Mouse (Mus musculus) mouse embryonic stem cell (cell line): Measurements from ENCODE around the gene Dgkh.
"Not testable (repeated sequence)": the region's sequence is repeated elsewhere in the genome, so short reads cannot be mapped to it uniquely, and the experiment has no call there.

Source experiments
- in situ Hi-C, 2 experiments: fragments of 300-500 bp; cut with MboI; formaldehyde crosslinking; loops; 1 replicate in 1 of 2; 3 replicates in 1 of 2; pipeline ENCODE4 v1.14.3; 2019 to 2020; ENCODE audit warnings: low sequenced_read_pairs in 2 of 2, low pct_unique_long_range_greater_than_20kb in 1 of 2, mixed read lengths in 1 of 2; ENCODE audit not compliant: unreplicated experiment in 1 of 2

Dgkh gene

DNA sequence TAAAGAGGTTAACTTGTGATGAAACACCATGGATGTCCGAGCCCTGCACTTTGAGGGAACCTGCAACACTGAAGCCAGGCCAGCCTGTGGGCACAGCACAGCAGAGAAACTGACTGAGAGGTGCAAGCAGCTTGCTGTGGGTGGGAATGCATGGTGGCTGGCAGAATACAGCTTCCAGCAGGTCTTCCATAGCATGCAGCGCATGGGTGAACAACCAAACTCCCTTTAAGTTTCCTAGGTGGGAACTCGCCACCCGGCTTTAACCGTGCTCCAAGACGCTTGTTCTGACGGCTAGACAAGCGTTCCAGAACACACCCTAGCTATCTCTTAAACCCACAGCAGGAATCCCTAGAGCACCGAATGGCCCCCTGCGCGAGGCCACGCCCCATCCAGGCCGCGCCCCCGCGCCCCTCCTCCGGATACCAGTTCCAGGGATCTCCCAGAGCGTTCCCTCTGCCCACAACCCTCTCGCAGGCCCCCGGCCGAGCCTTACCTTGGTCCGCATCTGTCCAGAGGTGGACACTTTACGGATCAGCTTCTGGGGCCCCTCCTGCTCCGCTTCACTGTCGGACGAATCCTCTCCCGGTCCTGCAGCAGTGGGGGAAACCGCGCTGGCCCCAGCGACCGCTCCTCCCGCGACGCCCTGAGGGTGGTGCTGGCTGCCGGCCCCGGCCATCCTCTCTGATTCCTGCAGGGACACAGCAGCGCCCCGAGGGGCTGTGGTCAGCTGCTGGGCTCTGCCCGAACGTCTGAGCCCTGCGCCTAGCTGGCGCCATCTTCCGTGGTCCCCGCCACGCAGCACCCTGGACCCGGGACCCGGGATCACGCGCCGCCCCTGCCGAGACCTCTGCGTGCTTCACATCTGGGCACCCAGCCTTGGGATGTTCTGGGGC is 7.9 kb downstream of the Dgkh start:
- in situ Hi-C loops: no loop called here

DNA sequence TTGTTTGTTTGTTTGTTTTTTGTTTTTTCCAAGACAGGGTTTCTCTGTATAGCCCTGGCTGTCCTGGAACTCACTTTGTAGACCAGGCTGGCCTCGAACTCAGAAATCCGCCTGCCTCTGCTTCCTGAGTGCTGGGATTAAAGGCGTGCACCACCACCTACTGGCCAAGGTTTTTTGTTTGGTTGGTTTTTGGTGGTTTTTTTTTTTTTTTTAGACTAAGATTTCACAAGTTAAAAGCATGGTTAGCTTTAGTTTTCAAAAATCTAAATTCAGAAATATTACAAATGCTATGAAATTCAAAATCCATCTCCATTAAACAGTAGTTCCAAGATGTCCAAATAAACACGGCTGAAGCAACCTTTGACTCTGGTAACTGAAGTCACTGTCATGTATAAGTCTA is 8.9 kb downstream of the Dgkh start:
- in situ Hi-C loops: not testable (repeated sequence)

DNA sequence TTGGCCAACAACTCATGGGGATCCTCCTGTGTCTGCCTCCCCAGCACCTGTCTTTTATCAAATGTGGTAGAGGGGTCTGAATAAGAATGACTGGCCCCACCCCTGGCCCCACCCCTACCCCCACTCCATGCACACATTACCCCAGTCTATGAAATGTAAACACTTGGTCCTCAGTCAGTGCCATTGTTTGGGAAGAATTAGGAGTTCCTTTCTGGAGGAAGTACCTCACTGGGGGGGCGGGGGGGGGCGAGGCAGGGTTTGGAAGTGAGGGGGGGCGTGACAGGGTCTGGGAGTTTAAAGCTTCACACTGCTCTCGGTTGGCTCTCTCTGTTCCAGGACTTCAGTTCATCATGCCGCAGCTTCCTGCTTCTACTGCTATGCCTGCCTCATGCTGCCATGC is 10.5 kb downstream of the Dgkh start:
- in situ Hi-C loops: no loop called here

DNA sequence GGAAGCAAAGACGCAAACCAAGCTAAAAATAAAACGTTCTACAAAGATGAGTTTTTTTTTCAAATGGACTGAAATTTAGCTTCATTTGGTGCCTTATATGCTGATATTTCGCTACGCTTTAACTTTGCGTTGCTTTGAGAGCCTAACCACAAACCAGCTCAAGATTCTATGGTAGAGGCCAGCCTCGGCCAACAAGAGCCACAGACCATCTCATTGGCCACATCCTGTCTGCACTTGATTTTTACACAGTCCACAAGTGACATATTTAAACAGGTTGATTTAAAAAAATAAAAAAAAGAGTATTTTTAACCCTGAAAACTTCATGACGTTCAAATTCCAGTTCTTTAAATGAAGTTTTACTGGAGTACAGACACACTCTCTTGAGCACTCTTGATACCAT is 16.5 kb downstream of the Dgkh start:
- in situ Hi-C loops: no loop called here

DNA sequence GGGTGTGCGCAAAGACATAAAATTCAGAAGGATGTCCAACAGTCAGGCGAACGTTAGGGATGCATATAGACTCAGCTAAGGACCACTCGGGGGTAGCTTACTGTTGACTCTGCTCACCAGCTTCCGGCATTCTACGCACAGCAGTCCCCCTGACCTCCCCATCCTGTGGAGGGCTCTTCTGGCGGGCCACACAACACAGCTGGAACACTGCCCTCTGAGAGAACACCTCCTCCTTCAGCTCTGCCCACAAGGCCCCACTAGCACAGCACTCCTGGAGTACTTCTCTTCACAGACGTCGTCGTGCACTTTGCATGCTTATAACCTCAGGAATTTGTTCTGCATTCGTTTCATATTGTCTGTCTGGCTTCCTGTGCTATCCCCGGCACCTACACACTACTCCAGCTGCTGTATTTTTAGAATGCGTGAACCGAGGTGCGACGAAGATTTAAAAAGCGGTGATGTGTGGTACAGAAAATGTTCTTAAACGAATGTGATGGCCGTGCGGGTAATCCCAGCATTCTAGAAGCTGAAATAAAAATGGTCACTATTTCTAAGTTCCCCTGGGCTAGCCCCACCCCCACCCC is 19.9 kb downstream of the Dgkh start:
- in situ Hi-C loops: no loop called here

DNA sequence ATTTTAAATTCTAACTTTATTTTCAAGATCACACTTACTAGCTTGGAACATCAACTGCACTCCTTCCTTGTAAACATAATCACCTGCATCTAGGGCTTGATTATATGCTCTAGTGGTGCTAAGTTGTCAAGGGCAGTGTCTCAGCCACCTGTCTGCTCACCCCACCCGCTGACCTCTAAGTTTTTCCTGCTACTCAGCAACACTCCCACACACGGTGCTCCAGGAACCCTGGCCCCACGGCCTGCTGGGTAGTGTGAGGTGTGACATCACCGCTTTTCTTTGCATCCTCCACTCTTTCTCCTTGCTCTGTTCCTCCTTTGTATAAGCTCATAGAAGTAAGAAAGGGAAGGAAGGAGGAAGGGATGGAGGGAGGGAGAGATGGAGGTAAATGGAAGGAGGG is 21.9 kb downstream of the Dgkh start:
- in situ Hi-C loops: no loop called here

DNA sequence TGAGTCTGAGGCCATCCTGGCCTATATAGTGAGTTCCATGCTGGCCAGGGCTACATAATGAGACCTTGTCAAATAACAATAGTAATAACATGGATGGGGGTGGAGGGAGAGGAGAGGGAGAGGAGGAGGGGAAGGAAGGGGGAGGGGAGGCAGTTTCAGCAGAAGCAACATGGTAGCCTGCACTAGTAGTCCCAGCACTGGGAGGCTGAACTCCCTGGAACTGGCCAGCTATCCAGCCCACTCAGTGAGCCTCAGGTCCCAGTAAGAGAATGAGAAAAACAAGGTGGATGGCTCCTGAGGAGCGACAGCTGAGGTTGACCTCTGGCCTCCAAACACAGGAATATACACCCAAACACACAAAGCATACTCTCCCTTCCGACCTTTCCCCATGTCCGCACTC is 27.0 kb downstream of the Dgkh start:
- in situ Hi-C loops: no loop called here

DNA sequence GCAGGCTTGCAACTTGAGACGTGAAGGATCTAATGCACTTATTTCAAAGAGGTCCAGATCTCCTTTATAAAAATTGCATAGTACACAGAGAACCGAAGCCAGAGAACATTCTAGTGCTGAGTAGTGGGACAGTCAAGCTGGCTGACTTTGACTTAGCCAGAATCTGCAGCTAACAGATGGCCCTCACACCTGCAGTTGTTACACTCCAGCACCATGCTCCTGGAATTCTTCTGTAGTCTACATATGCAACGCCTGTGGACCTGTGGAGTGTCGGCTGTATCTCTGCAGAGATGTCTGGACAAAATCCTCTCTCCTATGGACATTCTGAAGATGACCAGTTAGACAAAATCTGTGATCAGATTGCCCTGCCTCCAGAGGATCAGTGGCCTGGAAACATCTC is 28.6 kb downstream of the Dgkh start:
- in situ Hi-C loops: no loop called here

DNA sequence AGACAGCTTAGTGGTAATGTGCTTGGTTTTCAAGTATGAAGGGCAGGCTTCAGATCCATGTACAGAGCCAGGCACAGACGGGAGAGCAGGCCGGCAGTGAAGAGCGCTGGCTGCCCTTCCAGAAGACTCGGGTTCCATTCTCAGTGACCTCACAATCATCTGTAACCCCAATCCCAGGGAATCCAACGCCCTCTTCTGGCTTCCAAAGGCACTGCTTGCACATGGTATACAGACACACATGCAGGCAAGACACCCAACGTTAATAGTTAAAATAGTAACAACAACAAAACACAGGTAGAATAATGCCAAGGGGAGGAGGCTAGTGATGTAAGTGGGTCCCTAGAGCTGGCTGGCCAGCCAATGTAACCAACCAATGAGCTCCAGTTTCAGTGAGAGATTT is 29.2 kb downstream of the Dgkh start:
- in situ Hi-C loops: no loop called here

DNA sequence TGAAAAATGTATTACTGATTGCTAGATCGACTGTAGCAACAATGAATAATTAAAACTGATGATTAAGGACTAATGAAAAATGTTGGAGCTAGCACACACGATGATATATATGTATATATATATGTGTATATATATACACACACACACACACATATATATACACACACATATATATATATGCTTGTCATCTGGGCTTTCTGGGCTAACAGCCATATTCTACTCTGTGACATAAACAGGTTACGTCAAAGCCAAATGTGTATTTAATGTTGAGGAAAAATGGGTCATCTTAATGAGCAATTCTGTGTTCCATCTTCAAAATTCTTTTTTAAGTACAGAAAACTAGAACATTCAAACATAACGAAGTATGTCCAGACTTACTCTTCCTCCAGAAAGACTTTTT is 30.5 kb downstream of the Dgkh start:
- in situ Hi-C loops: no loop called here

DNA sequence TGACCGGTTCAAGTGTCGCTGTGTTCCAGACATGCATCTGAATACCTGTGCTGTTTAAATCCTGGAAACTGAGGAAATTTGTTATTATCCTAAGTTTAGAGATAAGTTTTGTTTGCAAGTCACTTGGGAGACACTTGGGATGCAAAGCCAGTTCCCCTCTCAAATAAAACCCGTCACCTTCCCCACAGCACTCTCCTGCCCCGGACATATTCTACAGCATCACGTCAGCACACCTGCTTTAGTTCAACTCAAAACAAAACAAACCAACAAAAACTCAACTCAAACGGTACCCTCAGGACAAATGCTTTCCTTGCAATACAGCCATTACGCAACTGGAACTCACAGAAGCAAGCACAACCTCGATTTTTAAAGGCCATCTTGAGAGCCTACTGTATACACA is 31.1 kb downstream of the Dgkh start:
- in situ Hi-C loops: no loop called here

DNA sequence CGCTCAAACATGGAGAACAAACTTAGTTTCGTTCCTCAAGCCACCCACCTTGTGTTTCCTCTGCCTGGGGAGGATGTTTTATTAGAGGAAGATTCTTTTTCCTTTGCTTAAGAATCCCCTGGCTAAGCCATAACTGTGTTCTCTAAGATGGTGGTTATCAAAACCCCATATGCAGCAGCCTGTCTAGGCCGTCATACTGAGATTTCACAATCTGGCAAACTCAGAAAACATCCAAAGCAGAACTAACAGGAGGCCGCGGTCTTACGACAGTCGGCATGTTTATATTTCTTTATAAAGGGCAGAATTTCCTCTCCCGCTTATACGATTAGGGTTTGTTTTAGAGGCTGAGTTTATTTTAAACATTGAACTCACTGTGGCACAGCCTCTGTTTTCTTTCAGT is 31.5 kb downstream of the Dgkh start:
- in situ Hi-C loops: no loop called here

DNA sequence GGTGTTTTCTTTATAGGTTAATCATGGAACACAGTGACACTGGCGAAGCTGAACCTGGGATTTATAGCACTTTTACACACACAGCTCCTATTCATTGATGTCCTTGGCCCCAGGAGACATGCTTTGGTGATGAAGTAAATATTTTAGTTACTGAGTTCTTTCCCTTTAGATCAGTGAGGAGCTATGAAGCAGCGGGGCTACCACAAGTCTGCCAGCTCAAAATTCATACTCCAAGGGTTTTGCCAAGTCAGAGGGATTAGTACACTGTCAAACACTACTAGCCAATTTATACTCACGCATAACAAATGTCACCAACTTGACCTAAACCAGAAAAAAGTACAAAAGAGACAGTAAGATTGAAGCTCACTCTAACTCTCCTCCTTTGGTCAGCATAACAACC is 32.9 kb downstream of the Dgkh start:
- in situ Hi-C loops: no loop called here

DNA sequence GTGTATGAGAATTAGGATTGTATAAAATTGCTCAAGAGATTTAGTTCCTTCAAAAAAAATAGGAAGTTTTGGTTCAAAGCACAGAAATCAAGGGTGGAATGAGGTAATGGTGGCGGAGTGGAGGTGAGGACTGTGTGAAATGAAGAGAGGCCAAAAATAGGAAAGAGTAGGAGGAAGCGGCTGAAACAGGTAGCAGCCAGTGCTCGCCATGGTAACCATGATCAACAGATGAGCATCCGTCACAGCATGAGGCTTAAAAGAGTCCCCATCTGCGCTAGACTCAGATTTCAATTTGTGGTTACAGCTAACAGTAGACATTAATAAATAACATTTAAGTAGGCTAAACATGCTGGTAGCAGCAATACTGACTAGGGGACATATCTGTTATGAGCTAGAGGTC is 33.4 kb downstream of the Dgkh start:
- in situ Hi-C loops: no loop called here

DNA sequence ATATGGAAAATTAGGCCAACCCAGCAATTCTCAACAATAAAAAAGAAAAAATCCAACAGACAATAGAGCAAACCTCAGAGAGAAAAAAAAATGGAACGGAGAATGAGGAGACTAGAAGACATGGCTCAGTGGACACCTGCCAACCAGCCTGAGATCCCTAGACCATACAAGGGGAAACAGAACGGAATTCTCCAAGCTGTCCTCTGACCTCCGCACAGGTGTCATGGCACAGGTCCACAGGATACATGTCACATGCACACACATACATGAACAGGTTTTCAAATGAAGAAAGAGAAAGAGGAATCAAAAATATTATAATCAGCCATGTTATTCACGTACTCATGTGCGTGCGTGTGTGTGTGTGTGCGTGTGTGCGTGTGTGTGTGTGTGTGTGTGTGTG is 38.5 kb downstream of the Dgkh start:
- in situ Hi-C loops: no loop called here

DNA sequence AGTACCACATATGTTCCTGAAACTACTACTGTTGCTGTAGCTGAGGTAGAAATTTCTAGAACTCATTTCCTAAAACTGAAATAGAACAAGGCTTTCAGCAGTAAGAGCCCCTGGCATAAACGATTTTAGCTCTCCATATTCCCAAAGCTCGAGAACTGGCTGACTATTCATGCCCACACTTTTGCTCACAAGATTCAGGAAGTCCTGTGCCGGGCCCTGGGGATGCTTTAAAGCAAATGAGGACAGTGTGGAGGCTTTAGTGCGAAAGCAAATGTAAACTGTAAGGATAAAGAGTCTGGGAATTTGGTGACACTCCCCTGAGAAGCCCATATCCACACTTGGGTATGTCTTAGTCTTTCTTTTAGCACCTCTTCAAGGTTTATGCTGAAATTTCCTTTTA is 40.0 kb downstream of the Dgkh start:
- in situ Hi-C loops: no loop called here

DNA sequence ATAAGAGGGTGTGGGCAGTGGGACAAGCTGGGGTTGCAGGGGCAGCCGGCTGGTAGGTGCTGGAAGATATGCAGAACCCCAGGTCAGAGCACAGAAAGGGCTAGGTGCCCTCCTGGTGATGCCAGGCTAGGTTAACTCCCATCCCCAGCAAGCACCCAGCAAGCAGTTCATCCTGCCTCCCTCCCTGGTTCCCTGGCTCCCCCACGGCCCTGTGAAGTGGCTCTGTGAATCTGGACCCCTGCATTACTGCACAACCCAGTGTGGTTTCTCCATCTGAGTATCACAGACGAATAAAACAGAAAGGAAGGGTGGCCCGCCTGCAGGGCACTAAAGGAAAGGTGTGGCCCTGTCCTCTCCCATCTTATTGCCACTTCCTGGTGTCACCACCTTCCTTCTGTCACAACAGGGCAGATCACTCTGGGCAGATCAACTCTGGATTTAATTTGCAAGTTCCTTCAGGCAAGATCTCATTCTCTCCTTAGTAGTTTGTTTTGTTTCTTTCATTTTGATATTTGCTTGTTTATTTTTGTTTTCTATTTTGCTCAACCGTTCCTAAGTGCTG is 40.6 kb downstream of the Dgkh start:
- in situ Hi-C loops: no loop called here

DNA sequence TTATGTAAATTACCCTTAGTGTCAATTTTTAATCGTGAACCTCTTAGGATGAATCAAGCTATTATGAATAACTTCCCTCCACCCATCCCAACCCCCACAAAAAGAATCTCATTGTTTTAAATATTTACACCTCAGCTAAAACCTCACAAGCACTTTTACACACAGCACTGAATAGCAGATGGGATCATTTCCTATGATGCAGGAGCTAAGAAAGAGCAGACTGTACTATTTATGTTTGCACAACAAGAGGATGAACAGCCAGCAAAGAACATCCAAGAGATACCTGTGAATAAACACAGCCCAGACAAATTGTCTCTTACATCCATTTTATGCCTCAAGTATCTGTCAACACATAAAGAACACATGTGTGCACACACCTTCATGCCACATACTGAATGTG is 41.7 kb downstream of the Dgkh start:
- in situ Hi-C loops: no loop called here

DNA sequence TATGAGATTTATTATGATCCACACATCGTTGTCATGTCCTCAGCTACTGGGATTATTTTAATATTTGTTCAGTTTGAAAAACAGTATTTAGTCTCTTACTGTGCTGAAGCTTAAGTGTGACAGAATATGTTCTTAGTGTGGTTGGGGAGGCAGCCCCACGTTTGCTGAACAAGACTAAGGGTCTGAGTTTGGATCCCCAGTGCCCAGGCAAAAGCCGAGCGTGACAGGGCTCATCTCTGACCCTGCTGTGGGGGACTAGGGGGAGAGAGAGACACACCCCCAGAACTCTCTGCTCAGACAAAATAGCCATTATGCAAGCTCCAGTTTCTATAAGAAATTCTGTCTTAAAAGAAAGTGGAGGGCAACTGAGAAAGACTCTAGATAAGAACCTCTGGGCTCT is 42.2 kb downstream of the Dgkh start:
- in situ Hi-C loops: no loop called here

DNA sequence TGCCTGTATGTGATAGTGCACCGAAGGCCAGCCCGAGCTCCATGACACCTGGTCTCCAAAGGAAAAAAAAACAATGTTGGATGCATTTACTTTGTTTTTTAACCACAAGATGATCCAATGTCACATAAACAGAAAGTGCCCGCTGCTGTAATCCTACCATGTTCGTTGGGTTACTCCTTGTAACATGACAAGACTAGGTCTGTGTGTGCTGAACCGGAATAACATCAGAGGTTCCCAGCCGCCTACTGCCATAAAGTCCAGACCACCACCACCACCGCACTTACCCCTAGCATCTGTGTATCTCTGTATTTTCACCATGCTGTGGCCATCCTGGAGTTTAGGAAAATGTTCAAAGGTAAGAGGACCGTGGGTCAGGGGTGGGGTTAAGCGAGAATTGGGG is 42.6 kb downstream of the Dgkh start:
- in situ Hi-C loops: no loop called here
